Mouse (Mus musculus) heart, adult 10 weeks (tissue): Measurements from ENCODE around the gene Opa1. TPM values are rescaled to one million over a fixed set of nuclear protein-coding genes. Genes with fewer than 3 reads are reported as not detected.

Experiments used
- polyA plus RNA-seq: library from polyadenylated mRNA; stranded (reverse); fragments of 350-450 nt; fragmentation: Illumina TruSeq; extraction: RNeasy Lipid Tissue Mini Kit (QIAGEN cat#74804); gene quantifications from one replicate; pipeline ENCODE4 v1.2.3, GENCODE M21; 2014; ENCODE audit warnings: low read depth, low replicate concordance

Opa1 gene
- 99.7 TPM for polyA plus RNA-seq

GRCm38 (mm10) chr16:29579167-29579786 is at the start of gene Opa1:
Gene Opa1, plus strand, starts transcription at chr16:29579334.

DNA sequence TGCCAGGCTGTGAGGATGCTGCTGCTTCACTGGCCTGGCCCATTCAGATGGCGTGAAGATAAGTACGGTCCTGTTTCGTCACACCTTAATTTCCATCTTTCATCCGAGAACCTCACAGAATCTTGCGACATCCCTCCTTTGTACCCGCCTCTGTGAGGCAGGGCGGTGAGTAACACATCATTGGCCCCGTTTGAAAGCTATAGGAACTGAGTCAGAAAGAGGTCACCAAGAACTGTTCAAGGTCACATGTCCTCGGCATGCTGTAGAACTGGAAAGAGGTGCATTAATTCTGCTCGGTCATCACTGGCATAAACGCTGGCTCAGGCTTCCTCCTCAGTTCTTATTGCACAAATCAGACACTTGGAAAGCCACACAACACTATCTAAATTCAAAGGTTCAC is 34.3 kb upstream of the Opa1 start, which contains the start of gene Atp13a4:
Gene Atp13a4, minus strand, starts transcription at position 36 of the 400 bp plus-strand sequence.

Other genes with a start within 250 kb of the Opa1 start
- gene Atp13a5, start 200.6 kb upstream of the Opa1 start, polyA plus RNA-seq, result not detected
- gene Atp13a4, start 34.5 kb upstream of the Opa1 start, polyA plus RNA-seq, result not detected